Mouse (Mus musculus) small intestine, adult 2 months (tissue): ENCODE measurements around the gene Tmcc1. TPM values are rescaled to one million over a fixed set of nuclear protein-coding genes. Genes with fewer than 3 reads are reported as not detected.

Source experiments
- H3K27ac ChIP-seq: fragments of 200-500 bp; 2 replicates; pipeline ENCODE4 v1.5.1; 2012; ENCODE audit warnings: low read depth, low read length, control low read depth, inconsistent platforms; ENCODE audit not compliant: insufficient read depth
- H3K27me3 ChIP-seq: fragments of 200-500 bp; 2 replicates; pipeline ENCODE4 v1.6.1; 2012; ENCODE audit warnings: mild to moderate bottlenecking, moderate library complexity, low read length, inconsistent platforms; ENCODE audit not compliant: control insufficient read depth, insufficient read depth
- H3K36me3 ChIP-seq: fragments of 200-500 bp; 2 replicates; pipeline ENCODE4 v1.6.1; 2012; ENCODE audit warnings: mild to moderate bottlenecking, low read length, control low read depth, inconsistent platforms; ENCODE audit not compliant: control insufficient read depth, insufficient read depth
- H3K4me1 ChIP-seq: fragments of 200-500 bp; 2 replicates; pipeline ENCODE4 v1.6.1; 2012; ENCODE audit warnings: low read length, inconsistent platforms, mixed read lengths; ENCODE audit not compliant: control insufficient read depth, insufficient read depth, insufficient read length
- H3K4me3 ChIP-seq: fragments of 200-500 bp; 2 replicates; pipeline ENCODE4 v1.5.1; 2012; ENCODE audit warnings: low read depth, mild to moderate bottlenecking, control low read depth, inconsistent platforms, low read length, moderate library complexity
- CTCF ChIP-seq: fragments of 200-500 bp; IDR thresholded peaks from 2 replicates; pipeline ENCODE4 v1.5.1; 2012; ENCODE audit warnings: low read depth, mild to moderate bottlenecking, control low read depth, inconsistent platforms, low read length, moderate library complexity, mixed read lengths; ENCODE audit not compliant: insufficient replicate concordance, insufficient read length; ENCODE audit errors: extremely low read depth
- POLR2A ChIP-seq: fragments of 200-500 bp; IDR thresholded peaks from 2 replicates; pipeline ENCODE4 v1.6.1; 2012; ENCODE audit warnings: low read depth, mild to moderate bottlenecking, control low read depth, inconsistent platforms, low read length, moderate library complexity
- WGBS: fragments of 180-500 bp; shearing (Covaris S2); methylation state at CpG from one replicate; pipeline ENCODE4 v1.1.7; 2018; 5-methylcytosine and 5-hydroxymethylcytosine counted together
- polyA plus RNA-seq: library from polyadenylated mRNA; depleted of rRNA; stranded (reverse); fragments of >200 nt; gene quantifications from 2 replicates; pipeline ENCODE4 v1.2.3, GENCODE M21; 2012

The Tmcc1 gene
- polyA plus RNA-seq, 1 experiment = 11.7 TPM

GRCm38 (mm10) chr6:116005275-116005958 is 187.9 kb downstream of the Tmcc1 start:
- Histone ChIP-seq H3K27ac (no peak overlapping the region), H3K4me3 (no peak overlapping the region), H3K27me3 (no peaks in the 10 kb centered on the region), H3K36me3 (no peaks in the 10 kb centered on the region), H3K4me1 (peaks cover 2% of the 10 kb centered on the region; the same call in 1 of the 2 replicates)
- WGBS = 85% methylated on average over 17 of the region's 17 CpGs
- no peak for TF ChIP-seq POLR2A
- TF ChIP-seq CTCF = no peak

- WGBS = 86% methylated on average over 6 of the region's 6 CpGs
- no peaks in the 10 kb centered on the region for H3K27me3 ChIP-seq
- H3K36me3 ChIP-seq = no peaks in the 10 kb centered on the region
- no peak for TF ChIP-seq POLR2A
- TF ChIP-seq CTCF = no peak
- H3K27ac ChIP-seq = no peak overlapping the region
- H3K4me3 ChIP-seq = no peak overlapping the region
- peaks cover 2% of the 10 kb centered on the region; the same call in 1 of the 2 replicates for H3K4me1 ChIP-seq
Measured at GRCm38 (mm10) chr6:116004716-116005115, 188.6 kb downstream of the Tmcc1 start.

- WGBS = 50% methylated on average over 7 of the region's 7 CpGs
- no peaks in the 10 kb centered on the region for H3K36me3 ChIP-seq
- TF ChIP-seq CTCF (no peak), POLR2A (no peak)
- peaks cover 2% of the 10 kb centered on the region; the same call in 1 of the 2 replicates for H3K4me1 ChIP-seq
- peak overlapping the region; percentile 58; the same call in 1 of the 2 replicates for H3K27ac ChIP-seq
- H3K27me3 ChIP-seq = no peaks in the 10 kb centered on the region
- H3K4me3 ChIP-seq = no peak overlapping the region
Measured at GRCm38 (mm10) chr6:116004069-116004468, 189.2 kb downstream of the Tmcc1 start.

GRCm38 (mm10) chr6:116003516-116003915 is 189.8 kb downstream of the Tmcc1 start:
- H3K36me3 ChIP-seq = no peaks in the 10 kb centered on the region
- 63% methylated on average over 5 of the region's 5 CpGs for WGBS
- H3K4me3 ChIP-seq = no peak overlapping the region
- peaks cover 2% of the 10 kb centered on the region; the same call in 1 of the 2 replicates for H3K4me1 ChIP-seq
- H3K27ac ChIP-seq = peak overlapping the region; percentile 58; the same call in 1 of the 2 replicates
- H3K27me3 ChIP-seq = no peaks in the 10 kb centered on the region
- TF ChIP-seq CTCF = no peak
- no peak for TF ChIP-seq POLR2A

- Histone ChIP-seq H3K36me3 (no peaks in the 10 kb centered on the region), H3K4me3 (no peak overlapping the region), H3K27me3 (no peaks in the 10 kb centered on the region), H3K4me1 (peaks cover 2% of the 10 kb centered on the region; the same call in 1 of the 2 replicates), H3K27ac (no peak overlapping the region)
- no peak for TF ChIP-seq CTCF
- no peak for TF ChIP-seq POLR2A
- WGBS = 64% methylated on average over 12 of the region's 12 CpGs
Measured at GRCm38 (mm10) chr6:116002311-116003104, 190.8 kb downstream of the Tmcc1 start.

GRCm38 (mm10) chr6:116000851-116001250 is 192.4 kb downstream of the Tmcc1 start:
- WGBS = 80% methylated on average over 5 of the region's 5 CpGs
- no peak for TF ChIP-seq CTCF
- no peak for TF ChIP-seq POLR2A
- Histone ChIP-seq H3K4me1 (peaks cover 6% of the 10 kb centered on the region), H3K36me3 (no peaks in the 10 kb centered on the region), H3K4me3 (no peak overlapping the region), H3K27ac (no peak overlapping the region), H3K27me3 (no peaks in the 10 kb centered on the region)

- TF ChIP-seq CTCF (no peak), POLR2A (no peak)
- peaks cover 4% of the 10 kb centered on the region; the same call in 1 of the 2 replicates for H3K27me3 ChIP-seq
- no peak overlapping the region for H3K27ac ChIP-seq
- peaks cover 9% of the 10 kb centered on the region for H3K4me1 ChIP-seq
- no peaks in the 10 kb centered on the region for H3K36me3 ChIP-seq
- H3K4me3 ChIP-seq = no peak overlapping the region
- 92% methylated on average over 2 of the region's 2 CpGs for WGBS
Measured at GRCm38 (mm10) chr6:115999227-115999626, 194.1 kb downstream of the Tmcc1 start.
